Mouse (Mus musculus) heart, adult 8-10 months (tissue): ENCODE data around the gene Gm8374. TPM values are rescaled to one million over a fixed set of nuclear protein-coding genes. Genes with fewer than 3 reads are reported as not detected.
A peak's percentile ranks its signal among the peaks of the same experiment; 100 is the strongest.
"Not testable (repeated sequence)": the region's sequence is repeated elsewhere in the genome, so short reads cannot be mapped to it uniquely, and the experiment has no call there.

ENCODE experiments used
- DNase-seq: peaks from one replicate; pipeline ENCODE4 v3.0.0; 2022; ENCODE audit warnings: low spot score
- total RNA-seq, 4 experiments: library from RNA; stranded (reverse); gene quantifications; 2 replicates each; pipeline ENCODE4 v1.2.4; 2022

Gene Gm8374
- not detected for total RNA-seq

GRCm38 (mm10) chr14:7365034-7365433, at the start of gene Gm8374:
TSS of gene Gm8374 (minus strand) at chr14:7365134.
- DNase-seq = not testable (repeated sequence)

GRCm38 (mm10) chr14:7332295-7332694, 32.6 kb downstream of the Gm8374 start, which contains the start of gene Gm5797:
TSS of gene Gm5797 (minus strand) at chr14:7332395.
- not testable (repeated sequence) for DNase-seq

DNA sequence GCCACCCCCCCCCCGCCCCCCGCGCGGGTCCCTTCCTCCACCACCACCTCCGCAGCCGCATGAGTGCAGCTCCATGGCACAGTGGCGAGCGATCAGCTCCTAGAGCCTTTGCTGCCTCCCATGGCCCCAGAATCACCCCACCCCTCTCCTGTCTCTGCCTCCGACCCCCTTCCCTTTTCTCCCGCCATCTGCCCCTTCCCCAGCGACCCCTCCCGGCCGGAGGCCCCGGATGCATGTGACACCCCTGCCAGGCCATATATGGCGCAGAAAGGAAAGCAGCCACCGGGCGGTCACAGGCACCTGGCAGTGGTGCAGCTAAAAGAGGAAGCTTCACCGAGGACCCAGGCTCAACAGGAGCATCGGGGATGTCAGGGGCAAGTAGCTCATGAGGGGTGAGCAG, 49.8 kb downstream of the Gm8374 start:
- not testable (repeated sequence) for DNase-seq

DNA sequence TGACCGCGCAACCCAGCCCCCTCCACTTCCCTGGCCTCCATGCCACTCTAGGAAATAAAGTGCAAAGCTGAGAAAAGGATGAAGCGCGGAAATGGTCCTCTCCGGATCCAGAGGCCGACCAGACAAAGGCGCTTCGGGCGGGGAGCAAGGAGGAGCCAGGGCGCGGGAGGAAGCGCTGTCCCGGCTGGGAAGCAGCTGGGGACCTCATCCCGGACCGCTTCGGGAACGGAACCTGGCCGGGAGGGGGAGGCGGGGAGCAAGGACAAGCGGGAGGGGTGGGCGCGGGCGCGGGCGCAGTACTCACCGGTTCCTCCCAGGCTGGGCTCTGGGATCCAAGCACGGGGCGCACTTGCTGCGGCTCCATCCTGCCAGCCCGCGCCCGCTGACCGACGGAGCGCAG, 50.3 kb downstream of the Gm8374 start, which contains the start of gene Gm3739:
TSS of gene Gm3739 (minus strand) at position 389 of the 400 bp plus-strand sequence.
- DNase-seq = peak; percentile 28

Other genes with a start within 250 kb of the Gm8374 start
- gene Gm6676, start 239.7 kb downstream of the Gm8374 start, total RNA-seq = not detected
- under 1 TPM in 2 of 4 experiments, not detected in 2; 0.24 to 0.28 TPM for gene Gm3512, start 190.6 kb downstream of the Gm8374 start, total RNA-seq
- not detected for gene Gm16434, start 170.6 kb downstream of the Gm8374 start, total RNA-seq
- gene Gm3727, start 100.4 kb downstream of the Gm8374 start, total RNA-seq = not detected
- gene Gm3739, start 50.1 kb downstream of the Gm8374 start, total RNA-seq = not detected
- not detected for gene Gm5797, start 32.7 kb downstream of the Gm8374 start, total RNA-seq
- not detected for gene Gm3755, start 85.8 kb upstream of the Gm8374 start, total RNA-seq
- gene Gm3752, start 118.6 kb upstream of the Gm8374 start, total RNA-seq = not detected
- 1 to 10 TPM in 1 of 4 experiments, under 1 TPM in 3; 0.62 to 1.4 (median 0.69) TPM for gene Gm3558, start 203.4 kb upstream of the Gm8374 start, total RNA-seq
- gene Gm10338, start 230.5 kb upstream of the Gm8374 start, total RNA-seq = not detected